Mouse (Mus musculus): ENCODE results near the gene Erg. TPM values are rescaled to one million over a fixed set of nuclear protein-coding genes. Genes with fewer than 3 reads are reported as not detected.

Erg gene
- polyA plus RNA-seq, 1 experiment = 4.2 TPM

- TF ChIP-seq POLR2A (IDR thresholded peaks at IDR 0.05; ENCODE audit: low read depth, low read length) (no peak), CTCF (IDR thresholded peaks at IDR 0.05; ENCODE audit: extremely low read depth, insufficient read length, insufficient replicate concordance, low read depth, low read length) (no peak)
- no peak overlapping the region for H3K27ac ChIP-seq (ENCODE audit: insufficient read depth, low read depth, low read length)
- H3K36me3 ChIP-seq (ENCODE audit: control insufficient read depth, insufficient read depth, low read length) = no peaks in the 10 kb centered on the region
- no peak overlapping the region for H3K4me3 ChIP-seq (ENCODE audit: low read depth, low read length)
- no peaks in the 10 kb centered on the region for H3K4me1 ChIP-seq (ENCODE audit: control insufficient read depth, insufficient read depth, insufficient read length, low read length)
- WGBS = 65% methylated on average over 9 of the region's 9 CpGs
- no peaks in the 10 kb centered on the region for H3K27me3 ChIP-seq (ENCODE audit: control insufficient read depth, insufficient read depth, low read length)
Observed at GRCm38 (mm10) chr16:95321945-95322625, 264.3 kb downstream of the Erg start.

Other genes starting within 250 kb of the Erg start
- 69.5 and 115 TPM in 2 replicates for gene Ets2, start 115.5 kb upstream of the Erg start, polyA plus RNA-seq (2012; rRNA removed)